ENCODE assay signal across 9 mouse cellular contexts in genomic region chr7:45235656-45236180, GRCm38 (mm10). TPM values are rescaled to one million over a fixed set of nuclear protein-coding genes. Genes with fewer than 3 reads are reported as not detected.
DNase-seq lines count a peak whose midpoint lies in the region; ATAC-seq lines count a peak whose summit lies in the region.
"Had no signal": no experiment of that assay in that cellular context is flagged by ENCODE, and none has a peak within 500 bp of the region (broad histone marks: within the 10 kb centered on the region; RNA-seq: fewer than 3 reads in every experiment).

No protein-coding gene starts in this region.

- peaks cover 9% of the 10 kb centered on the region for H3K27me3 ChIP-seq in liver, embryonic 11.5 days (replicated peaks; ENCODE audit: control insufficient read depth, insufficient read depth, low read length)
- peaks cover 10% of the 10 kb centered on the region for H3K27me3 ChIP-seq in forebrain, embryonic 11.5 days (ENCODE audit: control insufficient read depth, insufficient read depth, low read length)
- peaks cover 5% of the 10 kb centered on the region for H3K27me3 ChIP-seq in hindbrain, embryonic 16.5 days (replicated peaks; ENCODE audit: control insufficient read depth, insufficient read depth, low read length)
- 0 out of 2 replicates have a peak, but pooled peaks cover 22% of the 10 kb centered on the region for H3K27me3 ChIP-seq in midbrain, embryonic 15.5 days (replicated peaks)

- no peak for DNase-seq in liver, embryonic 11.5 days (ENCODE audit: low spot score)
- no peak for DNase-seq in liver
- DNase-seq in forebrain, embryonic 11.5 days (ENCODE audit: low spot score): no peak
- DNase-seq in yolk sac, embryonic 10.5 days (ENCODE audit: low spot score): no peak
- DNase-seq in c-Kit-positive CD71-positive TER-119-positive erythroid progenitor cells, embryonic 14.5 days (ENCODE audit: low spot score): no peak
- DNase-seq in embryo, embryonic 9.5 days (ENCODE audit: extremely low spot score): no peak
- DNase-seq: cerebellum, adult 8-10 months had no signal

- ATAC-seq in liver, embryonic 11.5 days (replicated peaks; ENCODE audit: low FRiP score): no peak
- 0 out of 2 replicates have a peak, but pooled peaks have one; percentile 20 for ATAC-seq in forebrain, embryonic 11.5 days (replicated peaks; ENCODE audit: low FRiP score)
- no peak for ATAC-seq in hindbrain, embryonic 16.5 days
- ATAC-seq in midbrain, embryonic 15.5 days (replicated peaks): no peak

- H3K36me3 ChIP-seq in liver, embryonic 11.5 days (ENCODE audit: control insufficient read depth, insufficient read depth, low read length): peaks cover 14% of the 10 kb centered on the region
- peaks cover 6% of the 10 kb centered on the region for H3K36me3 ChIP-seq in forebrain, embryonic 11.5 days (ENCODE audit: control insufficient read depth, insufficient read depth, low read length)
- no peaks in the 10 kb centered on the region for H3K36me3 ChIP-seq in hindbrain, embryonic 16.5 days (ENCODE audit: control insufficient read depth, insufficient read depth, low read length)
- no peaks in the 10 kb centered on the region for H3K36me3 ChIP-seq in midbrain, embryonic 15.5 days (replicated peaks)

- peaks cover 30% of the 10 kb centered on the region for H3K4me1 ChIP-seq in liver, embryonic 11.5 days (replicated peaks; ENCODE audit: control insufficient read depth, insufficient read depth, low read length)
- peaks cover 21% of the 10 kb centered on the region; the same call in 1 of the 2 replicates for H3K4me1 ChIP-seq in forebrain, embryonic 11.5 days (replicated peaks; ENCODE audit: control insufficient read depth, insufficient read depth, low read length)
- H3K4me1 ChIP-seq in hindbrain, embryonic 16.5 days (ENCODE audit: control insufficient read depth, insufficient read depth, low read depth, low read length): peaks cover 10% of the 10 kb centered on the region
- H3K4me1 ChIP-seq in midbrain, embryonic 15.5 days: peaks cover 20% of the 10 kb centered on the region

- no peak overlapping the region for H3K9ac ChIP-seq in liver, embryonic 11.5 days (ENCODE audit: low read depth, low read length)
- peak overlapping the region; percentile 39 for H3K9ac ChIP-seq in forebrain, embryonic 11.5 days (ENCODE audit: low read length)
- H3K9ac ChIP-seq in hindbrain, embryonic 16.5 days (ENCODE audit: low read depth, low read length): no peak overlapping the region
- no peak overlapping the region for H3K9ac ChIP-seq in midbrain, embryonic 15.5 days

- no peak overlapping the region for H3K27ac ChIP-seq in liver, embryonic 11.5 days (ENCODE audit: low read depth, low read length)
- no peak overlapping the region; the same call in 1 of the 2 replicates for H3K27ac ChIP-seq in forebrain, embryonic 11.5 days (ENCODE audit: low read depth, low read length)
- H3K27ac ChIP-seq in hindbrain, embryonic 16.5 days (ENCODE audit: low read depth, low read length): no peak overlapping the region
- H3K27ac ChIP-seq in midbrain, embryonic 15.5 days: peak overlapping the region; percentile 39

- H3K4me3 ChIP-seq in liver, embryonic 11.5 days (ENCODE audit: low read depth, low read length): peak overlapping the region; percentile 25; the same call in 1 of the 2 replicates
- 0 out of 2 replicates have a peak overlapping the region, but pooled peaks have one; percentile 1 for H3K4me3 ChIP-seq in forebrain, embryonic 11.5 days (ENCODE audit: low read depth, low read length)
- H3K4me3 ChIP-seq in hindbrain, embryonic 16.5 days (ENCODE audit: low read length): no peak overlapping the region
- H3K4me3 ChIP-seq in midbrain, embryonic 15.5 days: no peak overlapping the region

- no peaks in the 10 kb centered on the region for H3K9me3 ChIP-seq in liver, embryonic 11.5 days (ENCODE audit: control insufficient read depth, low read length)
- no peaks in the 10 kb centered on the region for H3K9me3 ChIP-seq in forebrain, embryonic 11.5 days (ENCODE audit: control insufficient read depth, low read length)
- H3K9me3 ChIP-seq in hindbrain, embryonic 16.5 days (ENCODE audit: control insufficient read depth, low read length): no peaks in the 10 kb centered on the region
- no peaks in the 10 kb centered on the region for H3K9me3 ChIP-seq in midbrain, embryonic 15.5 days

- 49% methylated on average over 17 of the region's 17 CpGs for WGBS in liver, embryonic 11.5 days
- WGBS in forebrain, embryonic 11.5 days: 28% methylated on average over 17 of the region's 17 CpGs
- 35% methylated on average over 17 of the region's 17 CpGs for WGBS in hindbrain, embryonic 16.5 days
- WGBS in midbrain, embryonic 15.5 days: 32% methylated on average over 17 of the region's 17 CpGs

- peak overlapping the region; percentile 60 for H3K4me2 ChIP-seq in liver, embryonic 11.5 days
- H3K4me2 ChIP-seq in forebrain, embryonic 11.5 days (ENCODE audit: low read depth, low read length, severe bottlenecking): peak overlapping the region; percentile 40
- peak overlapping the region; percentile 34; the same call in 1 of the 2 replicates for H3K4me2 ChIP-seq in hindbrain, embryonic 16.5 days (ENCODE audit: low read length)
- H3K4me2 ChIP-seq in midbrain, embryonic 15.5 days: peak overlapping the region; percentile 27; the same call in 1 of the 2 replicates

RNA-seq across cellular contexts. Expression of gene Cd37, which starts 3.2 kb away (rescaled TPM):
- 14.4 and 19.5 TPM in 2 replicates for polyA plus RNA-seq in liver, embryonic 11.5 days (2014; fragmentation: Nextera tagmentation; extraction: Ambion mirVana)
- 0.60 and 1.1 TPM in 2 replicates for polyA plus RNA-seq in forebrain, embryonic 11.5 days (2014; fragmentation: Nextera tagmentation; extraction: Ambion mirVana)
- 1.3 and 1.4 TPM in 2 replicates for polyA plus RNA-seq in hindbrain, embryonic 16.5 days (2015; fragmentation: Nextera tagmentation; extraction: Ambion mirVana)
- polyA plus RNA-seq in midbrain, embryonic 15.5 days (2015; fragmentation: Nextera tagmentation; extraction: Ambion mirVana): 1.3 and 1.7 TPM in 2 replicates

RNA-seq across cellular contexts. Expression of gene Slc6a16, which starts 5.2 kb away (rescaled TPM):
- 0.19 TPM in 1 of 2 replicates, not detected in the other for polyA plus RNA-seq in liver, embryonic 11.5 days (2014; fragmentation: Nextera tagmentation; extraction: Ambion mirVana)
- polyA plus RNA-seq in forebrain, embryonic 11.5 days (2014; fragmentation: Nextera tagmentation; extraction: Ambion mirVana): 0.36 TPM in 1 of 2 replicates, not detected in the other
- polyA plus RNA-seq in hindbrain, embryonic 16.5 days (2015; fragmentation: Nextera tagmentation; extraction: Ambion mirVana): 0.89 and 2.0 TPM in 2 replicates
- polyA plus RNA-seq in midbrain, embryonic 15.5 days (2015; fragmentation: Nextera tagmentation; extraction: Ambion mirVana): 0.50 and 0.91 TPM in 2 replicates

RNA-seq across cellular contexts. Expression of gene Tead2, which starts 20.2 kb away (rescaled TPM):
- polyA plus RNA-seq in liver, embryonic 11.5 days (2014; fragmentation: Nextera tagmentation; extraction: Ambion mirVana): 69.3 and 75.9 TPM in 2 replicates
- polyA plus RNA-seq in forebrain, embryonic 11.5 days (2014; fragmentation: Nextera tagmentation; extraction: Ambion mirVana): 297 and 318 TPM in 2 replicates
- polyA plus RNA-seq in hindbrain, embryonic 16.5 days (2015; fragmentation: Nextera tagmentation; extraction: Ambion mirVana): 46.9 and 54.1 TPM in 2 replicates
- polyA plus RNA-seq in midbrain, embryonic 15.5 days (2015; fragmentation: Nextera tagmentation; extraction: Ambion mirVana): 45.7 and 55.8 TPM in 2 replicates

RNA-seq across cellular contexts. Expression of gene Dkkl1, which starts 23.8 kb away (rescaled TPM):
- 2.8 TPM in 2 replicates for polyA plus RNA-seq in liver, embryonic 11.5 days (2014; fragmentation: Nextera tagmentation; extraction: Ambion mirVana)
- 0.48 TPM in 1 of 2 replicates, not detected in the other for polyA plus RNA-seq in forebrain, embryonic 11.5 days (2014; fragmentation: Nextera tagmentation; extraction: Ambion mirVana)
- polyA plus RNA-seq in hindbrain, embryonic 16.5 days (2015; fragmentation: Nextera tagmentation; extraction: Ambion mirVana): 13.6 and 18.4 TPM in 2 replicates
- 4.0 and 5.8 TPM in 2 replicates for polyA plus RNA-seq in midbrain, embryonic 15.5 days (2015; fragmentation: Nextera tagmentation; extraction: Ambion mirVana)

RNA-seq across cellular contexts. Expression of gene Ccdc155, which starts 31.0 kb away (rescaled TPM):
- polyA plus RNA-seq in liver, embryonic 11.5 days (2014; fragmentation: Nextera tagmentation; extraction: Ambion mirVana): 0.17 and 0.53 TPM in 2 replicates
- 0.83 and 0.90 TPM in 2 replicates for polyA plus RNA-seq in forebrain, embryonic 11.5 days (2014; fragmentation: Nextera tagmentation; extraction: Ambion mirVana)
- 0.54 and 0.65 TPM in 2 replicates for polyA plus RNA-seq in hindbrain, embryonic 16.5 days (2015; fragmentation: Nextera tagmentation; extraction: Ambion mirVana)
- polyA plus RNA-seq in midbrain, embryonic 15.5 days (2015; fragmentation: Nextera tagmentation; extraction: Ambion mirVana): 0.63 and 0.84 TPM in 2 replicates

Comparison
In these comparisons a context has a peak if more than half of its experiments do, and no peak if none do; other contexts are left out.
1. H3K4me3 ChIP-seq: peak in liver, embryonic 11.5 days (single experiment) and forebrain, embryonic 11.5 days (single experiment); none in hindbrain, embryonic 16.5 days (single experiment) and midbrain, embryonic 15.5 days (single experiment).
2. Peak in every context shown above with its lines, with median percentiles within 50 percentile points of each other: H3K4me2 ChIP-seq.